8 mouse cellular contexts compared by ENCODE assay signal in the genomic region with DNA sequence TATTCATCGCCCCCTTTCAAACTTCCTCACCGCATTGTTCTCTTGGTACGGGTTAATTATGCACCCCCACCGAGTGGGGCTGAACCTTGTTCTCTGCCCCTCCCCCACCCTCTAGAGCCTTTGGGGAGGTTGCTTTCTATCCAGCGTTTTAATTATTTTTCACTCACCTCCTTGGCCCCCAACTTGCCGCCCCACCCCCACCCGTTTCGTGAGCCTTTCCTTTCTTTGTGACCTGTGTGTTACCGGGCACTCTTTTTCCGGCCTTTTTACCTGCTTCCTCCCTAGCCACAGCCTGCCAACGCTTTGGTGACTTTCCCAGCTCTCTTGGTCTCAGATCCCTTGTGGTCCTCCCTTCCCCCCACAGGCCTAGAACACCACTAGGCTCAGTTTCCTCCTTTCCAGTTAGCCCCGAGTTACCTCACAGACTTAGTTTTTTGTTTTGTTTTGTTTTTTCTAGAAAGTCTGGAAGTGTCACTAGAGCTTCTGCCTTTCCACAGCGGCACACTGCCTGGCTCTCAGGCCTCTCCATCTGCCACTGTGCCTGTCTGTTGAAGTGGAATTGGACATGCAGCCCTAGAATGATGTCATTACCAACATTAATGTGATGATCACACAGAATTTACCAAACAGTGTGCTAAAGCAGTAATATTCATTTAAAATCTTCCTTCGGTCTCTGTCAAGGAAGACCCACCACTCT. TPM values are rescaled to one million over a fixed set of nuclear protein-coding genes. Genes with fewer than 3 reads are reported as not detected.
A peak's percentile ranks its signal among the peaks of the same experiment; 100 is the strongest.
DNase-seq lines count a peak whose midpoint lies in the region; ATAC-seq and TF ChIP-seq lines count a peak whose summit lies in the region.

No protein-coding gene starts in this region.

- no peak overlapping the region for H3K9ac ChIP-seq in CH12.LX (ENCODE audit: insufficient read depth, low read depth)
- H3K9ac ChIP-seq in hindbrain, embryonic 13.5 days, result peak overlapping the region; percentile 80; the same call in 1 of the 2 replicates
- no peak overlapping the region for H3K9ac ChIP-seq in limb, embryonic 15.5 days

- H3K9me3 ChIP-seq in CH12.LX (replicated peaks; ENCODE audit: low read length), result no peaks in the 10 kb centered on the region
- no peaks in the 10 kb centered on the region for H3K9me3 ChIP-seq in hindbrain, embryonic 13.5 days
- no peaks in the 10 kb centered on the region for H3K9me3 ChIP-seq in limb, embryonic 15.5 days

- no peak for DNase-seq in CH12.LX (ENCODE audit: extremely low read depth)
- no peak for DNase-seq in gastrocnemius, postnatal 14 days
- DNase-seq in MN1 (ENCODE audit: low spot score), result no peak
- DNase-seq in thymus, postnatal 10 days (ENCODE audit: low spot score in 2 of 2), result no peak

- H3K4me2 ChIP-seq in CH12.LX (ENCODE audit: insufficient read depth, low read depth, poor library complexity, severe bottlenecking), result peak overlapping the region; percentile 47; the same call in 1 of the 2 replicates
- H3K4me2 ChIP-seq in hindbrain, embryonic 13.5 days, result peak overlapping the region; percentile 99
- H3K4me2 ChIP-seq in limb, embryonic 15.5 days, result peak overlapping the region; percentile 100

- TF ChIP-seq EP300 in CH12.LX (IDR thresholded peaks at IDR 0.05; ENCODE audit: low read length), result no peak

- no peak for TF ChIP-seq RAD21 in CH12.LX (IDR thresholded peaks at IDR 0.05; ENCODE audit: low read depth, low read length)

- peaks cover 0 to 45% of the 10 kb centered on the region in 2 experiments; a peak in 2 of 4 replicates for H3K4me1 ChIP-seq in CH12.LX (ENCODE audit: control insufficient read depth in 1 of 2, insufficient read depth in 2 of 2)
- peaks cover 6% of the 10 kb centered on the region; the same call in 1 of the 2 replicates for H3K4me1 ChIP-seq in brown adipose tissue, adult 24 weeks (ENCODE audit: control insufficient read depth, insufficient read depth, insufficient read length, low read length)
- peaks cover 65% of the 10 kb centered on the region for H3K4me1 ChIP-seq in hindbrain, embryonic 13.5 days (replicated peaks)
- peaks cover 34% of the 10 kb centered on the region for H3K4me1 ChIP-seq in limb, embryonic 15.5 days
- H3K4me1 ChIP-seq in small intestine, adult 2 months (ENCODE audit: control insufficient read depth, insufficient read depth, insufficient read length, low read length), result peaks cover 25% of the 10 kb centered on the region

- no peaks in the 10 kb centered on the region for H3K36me3 ChIP-seq in CH12.LX (replicated peaks in 1 of 2; ENCODE audit: control insufficient read depth in 1 of 2, insufficient read depth in 1 of 2, low read length in 1 of 2)
- H3K36me3 ChIP-seq in hindbrain, embryonic 13.5 days, result no peaks in the 10 kb centered on the region
- no peaks in the 10 kb centered on the region for H3K36me3 ChIP-seq in limb, embryonic 15.5 days
- H3K36me3 ChIP-seq in small intestine, adult 2 months (ENCODE audit: control insufficient read depth, insufficient read depth, low read length), result no peaks in the 10 kb centered on the region

- dilution Hi-C loops in CH12.LX (cut with MboI; ENCODE audit: extremely low pct_ligation_motif_present, extremely low pct_unique_long_range_greater_than_20kb, low sequenced_read_pairs), result no loop called here

- TF ChIP-seq POLR2A in CH12.LX (IDR thresholded peaks at IDR 0.05; ENCODE audit: low read depth, low read length), result no peak
- no peak for TF ChIP-seq POLR2A in small intestine, adult 2 months (IDR thresholded peaks at IDR 0.05; ENCODE audit: low read depth, low read length)

- H3K27me3 ChIP-seq in CH12.LX (replicated peaks), result peaks cover 26% of the 10 kb centered on the region
- H3K27me3 ChIP-seq in hindbrain, embryonic 13.5 days, result 0 out of 2 replicates have a peak, but pooled peaks cover 2% of the 10 kb centered on the region
- peaks cover 30% of the 10 kb centered on the region for H3K27me3 ChIP-seq in limb, embryonic 15.5 days
- H3K27me3 ChIP-seq in small intestine, adult 2 months (ENCODE audit: control insufficient read depth, insufficient read depth, low read length), result no peaks in the 10 kb centered on the region

- no peak overlapping the region for H3K4me3 ChIP-seq in CH12.LX (replicated peaks in 1 of 3; ENCODE audit: low read depth in 2 of 3, low read length in 2 of 3, poor library complexity in 1 of 3)
- peak overlapping the region; percentile 73 for H3K4me3 ChIP-seq in brown adipose tissue, adult 24 weeks (ENCODE audit: insufficient read depth, low read depth, low read length)
- peak overlapping the region; percentile 75 for H3K4me3 ChIP-seq in hindbrain, embryonic 13.5 days
- H3K4me3 ChIP-seq in limb, embryonic 15.5 days, result peak overlapping the region; percentile 61
- peak overlapping the region; percentile 34 for H3K4me3 ChIP-seq in small intestine, adult 2 months (ENCODE audit: low read depth, low read length)

- no peak overlapping the region for H3K27ac ChIP-seq in CH12.LX (ENCODE audit: insufficient read depth, low read depth)
- H3K27ac ChIP-seq in brown adipose tissue, adult 24 weeks (replicated peaks; ENCODE audit: low read depth, low read length), result peak overlapping the region; percentile 55
- no peak overlapping the region for H3K27ac ChIP-seq in hindbrain, embryonic 13.5 days
- H3K27ac ChIP-seq in limb, embryonic 15.5 days, result no peak overlapping the region
- no peak overlapping the region for H3K27ac ChIP-seq in small intestine, adult 2 months (ENCODE audit: insufficient read depth, low read depth, low read length)

- 5% methylated on average over 14 of the region's 14 CpGs for WGBS in hindbrain, embryonic 13.5 days
- WGBS in limb, embryonic 15.5 days, result 15% methylated on average over 14 of the region's 14 CpGs
- WGBS in small intestine, adult 2 months, result 15% methylated on average over 14 of the region's 14 CpGs

- ATAC-seq in hindbrain, embryonic 13.5 days (ENCODE audit: low FRiP score), result no peak
- ATAC-seq in limb, embryonic 15.5 days (ENCODE audit: insufficient number of reproducible peaks, low FRiP score, low TSS enrichment, low read depth), result no peak

- TF ChIP-seq CTCF in CH12.LX (conservative IDR thresholded peaks at IDR 0.05 in 1 of 2, IDR thresholded peaks at IDR 0.05 in 1 of 2; ENCODE audit: low read depth in 2 of 2, low read length in 2 of 2), result no peak
- no peak for TF ChIP-seq CTCF in small intestine, adult 2 months (IDR thresholded peaks at IDR 0.05; ENCODE audit: extremely low read depth, insufficient read length, insufficient replicate concordance, low read depth, low read length)

- in situ Hi-C loops in CH12.LX (cut with MboI; ENCODE audit: low pct_ligation_motif_present, low pct_unique_long_range_greater_than_20kb, low sequenced_read_pairs), result no loop called here

- no peaks in the 10 kb centered on the region for H3K79me2 ChIP-seq in CH12.LX (replicated peaks; ENCODE audit: control insufficient read depth, extremely low read depth, insufficient read depth, poor library complexity, severe bottlenecking)

- intact Hi-C loops in gastrocnemius, postnatal 14 days (cut with DNase I; ENCODE audit: low total_unique reads), result no loop called here

TF ChIP-seq in CH12.LX, 34 proteins besides CTCF, POLR2A, EP300 and RAD21:
- TF ChIP-seq IRF4 (IDR thresholded peaks at IDR 0.05; ENCODE audit: low read depth, low read length) (no peak), ELF1 (IDR thresholded peaks at IDR 0.05; ENCODE audit: low read depth, low read length) (no peak), MAFK (IDR thresholded peaks at IDR 0.05; ENCODE audit: insufficient replicate concordance, low read length) (no peak), CHD2 (IDR thresholded peaks at IDR 0.05; ENCODE audit: low read length) (peak; percentile 62)

RNA-seq across cellular contexts. Expression of a gene that starts 2.3 kb away (rescaled TPM):
- 15.9 and 17.0 TPM in 2 replicates for total RNA-seq in CH12.LX (2012; rRNA removed)
- total RNA-seq in CH12.LX (2014; rRNA removed), result 11.6 and 11.8 TPM in 2 replicates
- polyA plus RNA-seq in CH12.LX (2012; ENCODE audit: insufficient read length, low read depth), result 12.5 and 13.6 TPM in 2 replicates
- polyA plus RNA-seq in brown adipose tissue, adult 24 weeks (2012; ENCODE audit: insufficient read depth, insufficient read length, missing spikeins), result 3.6 and 8.3 TPM in 2 replicates
- polyA plus RNA-seq in hindbrain, embryonic 13.5 days (2015; fragmentation: Nextera tagmentation; extraction: Ambion mirVana), result 34.8 and 37.0 TPM in 2 replicates
- polyA plus RNA-seq in limb, embryonic 15.5 days (2015; fragmentation: Nextera tagmentation; extraction: Ambion mirVana), result 10.0 and 13.7 TPM in 2 replicates
- polyA plus RNA-seq in small intestine, adult 2 months (2012; rRNA removed), result 10.1 and 21.6 TPM in 2 replicates
- total RNA-seq in gastrocnemius, postnatal 14 days (2021), result 10 to 100 TPM in 1 of 2 experiments, 1 to 10 TPM in 1; 8.4 to 15.3 TPM

Comparison
In these comparisons a context has a peak if more than half of its experiments do, and no peak if none do; other contexts are left out.
1. H3K4me2 ChIP-seq: peak in every context shown above with its lines; median percentile 100 in limb, embryonic 15.5 days; 99 in hindbrain, embryonic 13.5 days; 47 in CH12.LX.
2. H3K4me3 ChIP-seq: peak in brown adipose tissue, adult 24 weeks (single experiment), hindbrain, embryonic 13.5 days (single experiment), limb, embryonic 15.5 days (single experiment) and small intestine, adult 2 months (single experiment); none in CH12.LX (0 of 3).